Mouse (Mus musculus): ENCODE measurements at regions not wholly inside any gene's neighbourhood (a gene's known extent, or its start where the extent isn't known, plus 50 kb on each side); places are given as distances from the start of the nearest gene placed in this dataset.

- Histone ChIP-seq H3K4me1 (ENCODE audit: control insufficient read depth, insufficient read depth, insufficient read length, low read length) (no peaks in the 10 kb centered on the region), H3K27ac (replicated peaks; ENCODE audit: low read depth, low read length) (no peak overlapping the region), H3K4me3 (ENCODE audit: insufficient read depth, low read depth, low read length) (no peak overlapping the region)
Measured at GRCm38 (mm10) chr5:127129495-127129894, 112.1 kb upstream of the Tmem132c start.

- Histone ChIP-seq H3K4me3 (ENCODE audit: insufficient read depth, low read depth, low read length) (no peak overlapping the region), H3K27ac (replicated peaks; ENCODE audit: low read depth, low read length) (no peak overlapping the region), H3K4me1 (ENCODE audit: control insufficient read depth, insufficient read depth, insufficient read length, low read length) (no peaks in the 10 kb centered on the region)
Measured at GRCm38 (mm10) chr5:127134441-127134840, 107.2 kb upstream of the Tmem132c start.

DNA sequence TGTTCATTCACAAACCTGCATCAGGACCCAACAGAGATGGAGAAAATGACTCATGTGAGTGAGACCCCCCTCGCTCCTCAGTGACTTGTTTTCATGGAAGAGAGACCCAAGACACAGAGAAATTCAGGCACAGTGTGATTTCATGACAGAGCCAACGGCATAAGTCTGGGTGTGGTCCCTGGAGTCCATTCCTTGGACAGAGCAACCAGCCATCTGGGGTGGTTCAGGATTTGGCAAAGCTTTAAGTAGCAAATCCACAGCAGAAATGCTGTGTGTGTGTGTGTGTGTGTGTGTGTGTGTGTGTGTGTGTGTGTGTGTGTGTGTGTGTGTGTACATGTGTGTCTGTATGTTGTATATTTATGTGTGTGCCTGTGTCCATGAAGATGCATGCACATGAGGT lies 101.0 kb upstream of the Tmem132c start:
- no peak overlapping the region for H3K27ac ChIP-seq (replicated peaks; ENCODE audit: low read depth, low read length)
- H3K4me3 ChIP-seq (ENCODE audit: insufficient read depth, low read depth, low read length): no peak overlapping the region
- no peaks in the 10 kb centered on the region for H3K4me1 ChIP-seq (ENCODE audit: control insufficient read depth, insufficient read depth, insufficient read length, low read length)

DNA sequence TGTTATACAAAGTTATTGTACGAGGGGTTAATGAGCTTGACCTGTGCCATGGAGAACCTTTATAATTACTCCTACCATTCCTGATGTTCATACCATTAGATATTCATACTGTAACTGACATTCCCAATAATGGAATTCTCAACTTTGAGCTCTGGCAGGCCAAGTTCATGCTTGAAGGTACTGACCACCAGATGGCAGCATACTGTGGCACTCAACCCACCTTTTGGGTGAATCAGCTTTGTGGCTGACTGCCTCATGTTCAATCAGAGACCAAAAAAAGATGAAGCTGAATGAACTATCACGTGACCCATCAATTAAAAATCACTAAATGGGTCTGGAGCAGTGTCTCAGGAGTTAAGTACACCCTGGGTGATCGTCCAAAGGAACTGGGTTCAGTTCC lies 81.3 kb upstream of the Tmem132c start:
- Histone ChIP-seq H3K27ac (replicated peaks; ENCODE audit: low read depth, low read length) (no peak overlapping the region), H3K4me3 (ENCODE audit: insufficient read depth, low read depth, low read length) (no peak overlapping the region), H3K4me1 (ENCODE audit: control insufficient read depth, insufficient read depth, insufficient read length, low read length) (no peaks in the 10 kb centered on the region)

- no peak overlapping the region for H3K4me3 ChIP-seq (ENCODE audit: insufficient read depth, low read depth, low read length)
- H3K4me1 ChIP-seq (ENCODE audit: control insufficient read depth, insufficient read depth, insufficient read length, low read length): no peaks in the 10 kb centered on the region
- H3K27ac ChIP-seq (replicated peaks; ENCODE audit: low read depth, low read length): 0 out of 2 replicates have a peak overlapping the region, but pooled peaks have one; percentile 23
Measured at GRCm38 (mm10) chr5:127163376-127163775, 78.2 kb upstream of the Tmem132c start.

- Histone ChIP-seq H3K27ac (replicated peaks; ENCODE audit: low read depth, low read length) (no peak overlapping the region), H3K4me3 (ENCODE audit: insufficient read depth, low read depth, low read length) (no peak overlapping the region), H3K4me1 (ENCODE audit: control insufficient read depth, insufficient read depth, insufficient read length, low read length) (no peaks in the 10 kb centered on the region)
Measured at GRCm38 (mm10) chr5:127189021-127189420, 52.6 kb upstream of the Tmem132c start.
